Mouse (Mus musculus) heart, embryonic 11.5 days (tissue): Measurements from ENCODE around the gene Eif5b. TPM values are rescaled to one million over a fixed set of nuclear protein-coding genes. Genes with fewer than 3 reads are reported as not detected.

ENCODE experiments used
- polyA plus RNA-seq: library from polyadenylated mRNA; unstranded; fragments of >200 nt; fragmentation: Nextera tagmentation; extraction: Ambion mirVana; gene quantifications from 2 replicates; pipeline ENCODE4 v1.2.1, GENCODE M21; 2014

Gene Eif5b
- polyA plus RNA-seq, 1 experiment from 2014 or later: 27.2 TPM

Other genes with a start within 250 kb of the Eif5b start
- 4.2 and 4.6 TPM in 2 replicates for gene Tsga10, start 131.6 kb upstream of the Eif5b start, polyA plus RNA-seq
- 8.3 and 9.9 TPM in 2 replicates for gene Lipt1, start 126.3 kb upstream of the Eif5b start, polyA plus RNA-seq
- gene Mitd1, start 107.6 kb upstream of the Eif5b start, polyA plus RNA-seq: 15.9 and 16.4 TPM in 2 replicates
- 260 and 280 TPM in 2 replicates for gene Mrpl30, start 107.5 kb upstream of the Eif5b start, polyA plus RNA-seq
- gene Lyg2, start 81.5 kb upstream of the Eif5b start, polyA plus RNA-seq: not detected in 2 replicates
- not detected in 2 replicates for gene Lyg1, start 40.3 kb upstream of the Eif5b start, polyA plus RNA-seq
- 120 and 126 TPM in 2 replicates for gene Txndc9, start 117 bp upstream of the Eif5b start, polyA plus RNA-seq
- 20.4 and 24.0 TPM in 2 replicates for gene Rev1, start 131.8 kb downstream of the Eif5b start, polyA plus RNA-seq